Mouse (Mus musculus) liver, embryonic 14.5 days (tissue): ENCODE results near the gene Gapvd1.

Experiments used
- CTCF ChIP-seq: IDR thresholded peaks from 2 replicates; pipeline ENCODE4 v1.5.1; 2016; ENCODE audit warnings: antibody characterized with exemption, low read depth, control low read depth
- EP300 ChIP-seq: IDR thresholded peaks from 2 replicates; pipeline ENCODE4 v1.6.1; 2016; ENCODE audit warnings: antibody characterized with exemption, low read depth

DNA sequence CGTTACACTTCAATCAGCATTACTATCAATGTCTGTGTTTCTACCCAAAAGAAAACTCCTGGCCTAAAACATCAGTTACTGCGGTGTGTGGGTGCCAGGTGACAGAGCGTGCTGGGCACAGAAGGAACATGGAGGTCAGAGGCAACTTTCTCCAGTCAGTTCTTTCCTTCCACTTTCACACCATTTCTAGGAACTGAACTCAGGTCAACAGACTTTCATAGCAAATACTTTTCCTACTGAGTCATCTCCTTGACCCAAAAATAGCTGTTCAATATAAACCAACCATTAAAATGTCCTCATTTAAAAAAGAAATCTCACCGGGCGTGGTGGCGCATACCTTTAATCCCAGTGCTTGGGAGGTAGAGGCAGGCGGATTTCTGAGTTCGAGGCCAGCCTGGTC, 12.4 kb downstream of the Gapvd1 start:
- TF ChIP-seq EP300 (no peak), CTCF (no peak)
